Mouse (Mus musculus): ENCODE results near the gene Rps6kb2. TPM values are rescaled to one million over a fixed set of nuclear protein-coding genes. Genes with fewer than 3 reads are reported as not detected.

The Rps6kb2 gene
- polyA plus RNA-seq, 1 experiment: 93.6 TPM

DNA sequence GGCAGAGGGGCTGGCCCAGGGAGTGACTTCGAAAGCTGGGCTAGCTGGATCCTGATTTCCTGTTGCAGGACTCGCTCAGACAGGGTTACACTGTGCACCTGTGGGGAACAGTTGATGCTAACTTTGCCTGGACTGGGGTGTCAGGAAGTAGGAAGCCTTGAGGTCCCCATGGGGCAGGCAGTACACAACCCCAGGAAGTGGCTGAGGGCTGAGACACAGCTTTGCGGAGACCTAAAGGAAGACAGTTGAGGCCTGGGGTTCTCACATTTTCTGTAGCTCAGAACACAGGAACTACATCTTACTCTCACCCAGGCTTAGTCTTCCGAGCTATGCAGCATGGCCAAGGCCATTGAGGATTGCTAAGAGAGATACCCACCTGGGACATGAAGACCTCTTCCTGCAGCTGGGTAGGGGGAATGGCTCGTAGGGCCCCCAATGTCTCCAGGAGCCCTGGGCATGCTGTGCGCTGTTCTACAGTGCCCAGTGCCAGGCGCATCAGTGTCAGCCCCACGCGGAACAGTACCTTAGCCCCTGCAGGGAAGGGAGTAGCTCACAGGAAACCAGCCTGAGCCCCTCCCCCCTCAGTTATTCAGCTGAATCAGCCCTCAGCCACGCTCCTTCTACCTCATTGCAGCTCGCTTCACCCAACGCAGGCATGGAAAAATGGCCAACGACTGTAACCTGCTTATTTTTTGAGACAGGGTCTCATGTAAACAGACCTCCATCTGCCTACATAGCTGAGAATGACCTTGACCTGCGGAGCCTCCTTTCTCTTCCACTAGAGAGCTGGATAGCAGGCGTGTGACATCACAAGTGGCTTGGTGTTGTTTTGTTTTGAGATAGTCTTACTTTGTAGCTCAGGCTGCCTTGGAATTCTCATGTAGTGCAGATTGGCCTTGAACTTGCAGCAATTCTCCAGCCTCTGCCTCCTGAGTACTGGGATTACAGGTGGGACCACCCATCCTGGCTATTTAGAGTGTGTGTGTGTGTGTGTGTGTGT lies 22.1 kb upstream of the Rps6kb2 start:
- no peaks in the 10 kb centered on the region for H3K4me1 ChIP-seq (ENCODE audit: control insufficient read depth, insufficient read depth, low read length)
- no peaks in the 10 kb centered on the region for H3K27me3 ChIP-seq (ENCODE audit: control insufficient read depth, insufficient read depth, low read length)
- TF ChIP-seq POLR2A (IDR thresholded peaks at IDR 0.05; ENCODE audit: borderline replicate concordance, insufficient read depth, low read length): no peak
- TF ChIP-seq CTCF (IDR thresholded peaks at IDR 0.05; ENCODE audit: borderline replicate concordance, insufficient read depth, low read depth, low read length): no peak
- no peak for DNase-seq
- H3K4me3 ChIP-seq (replicated peaks; ENCODE audit: insufficient read depth, low read depth, low read length): no peak overlapping the region
- no peak overlapping the region for H3K27ac ChIP-seq (ENCODE audit: insufficient read depth, low read length)
- WGBS: 63% methylated on average over 15 of the region's 15 CpGs

DNA sequence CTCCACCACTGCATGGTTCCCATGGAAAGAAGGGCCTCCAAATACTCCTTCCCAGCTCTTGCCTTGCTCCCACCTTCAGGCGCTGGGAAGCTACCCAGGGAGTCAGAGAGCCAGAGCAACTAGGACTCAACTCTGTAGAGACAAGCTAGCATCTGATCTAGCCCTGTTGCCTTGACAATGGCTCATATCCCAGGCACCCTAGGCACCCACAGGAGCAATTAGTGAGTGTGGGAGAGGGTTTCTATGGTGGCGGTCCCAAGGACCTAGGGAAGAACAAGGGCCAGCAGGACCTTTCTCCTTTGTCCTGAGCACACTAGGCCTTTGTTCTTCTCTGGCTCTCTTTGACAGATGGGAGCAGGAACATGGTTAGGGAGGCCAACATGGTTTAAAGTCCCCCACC lies 20.5 kb upstream of the Rps6kb2 start:
- H3K4me1 ChIP-seq (ENCODE audit: control insufficient read depth, insufficient read depth, low read length): no peaks in the 10 kb centered on the region
- no peak for DNase-seq
- no peak overlapping the region for H3K4me3 ChIP-seq (replicated peaks; ENCODE audit: insufficient read depth, low read depth, low read length)
- H3K27ac ChIP-seq (ENCODE audit: insufficient read depth, low read length): peak overlapping the region; percentile 74; the same call in 1 of the 2 replicates
- H3K27me3 ChIP-seq (ENCODE audit: control insufficient read depth, insufficient read depth, low read length): no peaks in the 10 kb centered on the region
- 70% methylated on average over 2 of the region's 2 CpGs for WGBS
- TF ChIP-seq CTCF (IDR thresholded peaks at IDR 0.05; ENCODE audit: borderline replicate concordance, insufficient read depth, low read depth, low read length) (no peak), POLR2A (IDR thresholded peaks at IDR 0.05; ENCODE audit: borderline replicate concordance, insufficient read depth, low read length) (no peak)

DNA sequence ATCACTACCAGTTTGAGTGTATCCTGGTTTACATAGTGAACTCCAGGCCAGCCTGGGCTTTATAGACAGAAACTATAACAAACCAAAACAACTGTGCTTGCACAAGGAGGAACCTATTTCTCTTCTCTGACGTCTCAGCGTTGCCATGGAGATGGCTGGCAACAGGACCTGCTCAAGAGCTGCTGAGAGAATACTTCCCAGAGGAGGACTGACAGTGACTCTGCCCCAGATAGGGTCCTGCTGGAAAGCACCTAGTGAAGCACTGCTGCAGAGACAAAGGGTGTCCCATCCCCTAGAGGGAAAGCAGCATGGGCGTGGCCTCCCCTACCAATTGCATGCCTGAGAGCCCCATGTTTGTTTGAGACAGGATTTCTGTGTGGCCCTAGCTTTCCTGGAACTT lies 18.7 kb upstream of the Rps6kb2 start:
- TF ChIP-seq POLR2A (IDR thresholded peaks at IDR 0.05; ENCODE audit: borderline replicate concordance, insufficient read depth, low read length) (no peak), CTCF (IDR thresholded peaks at IDR 0.05; ENCODE audit: borderline replicate concordance, insufficient read depth, low read depth, low read length) (no peak)
- no peak overlapping the region for H3K4me3 ChIP-seq (replicated peaks; ENCODE audit: insufficient read depth, low read depth, low read length)
- no peak overlapping the region for H3K27ac ChIP-seq (ENCODE audit: insufficient read depth, low read length)
- no peak for DNase-seq
- WGBS: 46% methylated on average over 3 of the region's 3 CpGs
- no peaks in the 10 kb centered on the region for H3K27me3 ChIP-seq (ENCODE audit: control insufficient read depth, insufficient read depth, low read length)
- no peaks in the 10 kb centered on the region for H3K4me1 ChIP-seq (ENCODE audit: control insufficient read depth, insufficient read depth, low read length)

DNA sequence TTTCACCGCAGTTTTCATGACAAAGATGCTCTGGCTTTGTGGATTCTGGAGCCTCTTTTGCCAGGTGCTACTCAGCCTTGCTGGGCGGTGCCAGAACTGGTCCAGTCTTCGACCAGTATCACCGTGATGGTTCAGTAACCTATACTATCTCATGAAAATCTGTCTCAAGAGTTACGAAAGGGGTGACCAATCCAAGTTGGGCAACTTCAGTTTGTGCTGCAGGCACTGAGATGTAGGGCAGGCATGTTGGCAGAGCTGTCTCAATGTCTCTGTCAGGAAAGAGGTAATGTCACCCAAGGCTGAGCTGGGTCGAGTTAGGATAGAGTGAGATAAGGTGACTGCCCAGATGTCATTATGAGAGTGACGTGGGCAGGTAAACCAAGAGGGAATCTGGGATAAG lies 17.3 kb upstream of the Rps6kb2 start:
- 90% methylated on average over 7 of the region's 7 CpGs for WGBS
- Histone ChIP-seq H3K4me1 (ENCODE audit: control insufficient read depth, insufficient read depth, low read length) (no peaks in the 10 kb centered on the region; the same call in 1 of the 2 replicates), H3K4me3 (replicated peaks; ENCODE audit: insufficient read depth, low read depth, low read length) (no peak overlapping the region), H3K27ac (ENCODE audit: insufficient read depth, low read length) (no peak overlapping the region), H3K27me3 (ENCODE audit: control insufficient read depth, insufficient read depth, low read length) (no peaks in the 10 kb centered on the region)
- TF ChIP-seq POLR2A (IDR thresholded peaks at IDR 0.05; ENCODE audit: borderline replicate concordance, insufficient read depth, low read length) (no peak), CTCF (IDR thresholded peaks at IDR 0.05; ENCODE audit: borderline replicate concordance, insufficient read depth, low read depth, low read length) (no peak)
- DNase-seq: no peak

DNA sequence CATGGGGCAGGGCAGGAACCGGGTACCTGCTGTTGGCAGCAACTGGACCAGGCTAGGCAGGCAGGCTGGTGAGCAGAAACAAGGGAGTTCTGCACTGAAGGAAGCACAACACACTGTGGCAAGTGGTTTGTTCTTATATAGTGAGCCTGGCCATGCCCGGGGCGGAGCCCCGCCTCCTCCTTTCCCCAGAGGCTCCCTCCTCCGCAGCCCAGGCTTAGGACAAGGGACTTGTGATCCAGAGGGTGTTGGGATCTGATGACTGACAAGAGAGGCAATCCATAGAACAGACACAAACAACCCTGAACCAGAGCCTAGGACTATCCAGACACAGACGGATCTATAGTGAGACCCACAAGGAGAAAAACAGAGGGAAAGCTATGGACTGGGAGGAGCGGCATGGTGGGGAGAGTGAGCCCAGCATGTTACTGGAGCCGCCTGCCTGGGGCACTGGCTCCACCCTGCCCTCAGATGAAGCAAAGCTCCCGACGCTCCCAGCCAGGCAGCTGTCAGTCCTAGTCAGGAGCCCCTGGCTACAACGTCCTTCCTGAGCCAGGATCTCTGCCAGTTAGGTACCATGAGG lies 12.3 kb upstream of the Rps6kb2 start, which contains the start of gene Carns1:
Gene Carns1 (minus strand): TSS at position 112 of the 580 bp plus-strand sequence.
- no peak within 1 kb of the TSS for H3K4me3 ChIP-seq (replicated peaks; ENCODE audit: insufficient read depth, low read depth, low read length)
- H3K27ac ChIP-seq (ENCODE audit: insufficient read depth, low read length): no peak within 1 kb of the TSS
- TF ChIP-seq POLR2A (IDR thresholded peaks at IDR 0.05; ENCODE audit: borderline replicate concordance, insufficient read depth, low read length) (no peak), CTCF (IDR thresholded peaks at IDR 0.05; ENCODE audit: borderline replicate concordance, insufficient read depth, low read depth, low read length) (no peak)
- H3K27me3 ChIP-seq (ENCODE audit: control insufficient read depth, insufficient read depth, low read length): no peaks in the 10 kb centered on the region
- DNase-seq: peak; percentile 20 to 24
- 12% methylated on average over 11 of the region's 11 CpGs for WGBS
- H3K4me1 ChIP-seq (ENCODE audit: control insufficient read depth, insufficient read depth, low read length): no peaks in the 10 kb centered on the region; the same call in 1 of the 2 replicates

DNA sequence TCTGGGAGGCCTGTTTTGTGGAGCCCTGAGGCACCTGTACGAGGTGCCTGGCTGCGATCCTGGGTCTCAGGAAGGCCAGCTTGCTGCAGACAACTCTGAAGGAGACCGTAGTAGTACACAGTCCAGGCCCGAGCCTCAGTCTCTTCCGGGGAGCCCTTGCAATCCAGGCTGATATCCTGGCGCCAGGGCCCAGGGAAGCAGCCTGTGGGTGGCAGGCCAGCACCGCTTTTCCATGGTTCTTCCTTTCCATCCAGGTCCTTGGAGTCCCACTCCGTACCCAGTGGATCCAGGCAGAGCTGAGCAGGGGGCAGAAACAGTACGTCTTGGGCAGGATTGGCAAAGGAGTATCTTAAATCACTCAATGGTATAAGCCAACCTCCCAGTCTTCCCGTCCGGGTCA lies 9.8 kb upstream of the Rps6kb2 start:
- H3K27me3 ChIP-seq (ENCODE audit: control insufficient read depth, insufficient read depth, low read length): no peaks in the 10 kb centered on the region
- WGBS: 75% methylated on average over 11 of the region's 11 CpGs
- peaks cover 5% of the 10 kb centered on the region for H3K4me1 ChIP-seq (ENCODE audit: control insufficient read depth, insufficient read depth, low read length)
- H3K27ac ChIP-seq (ENCODE audit: insufficient read depth, low read length): no peak overlapping the region
- TF ChIP-seq CTCF (IDR thresholded peaks at IDR 0.05; ENCODE audit: borderline replicate concordance, insufficient read depth, low read depth, low read length) (no peak), POLR2A (IDR thresholded peaks at IDR 0.05; ENCODE audit: borderline replicate concordance, insufficient read depth, low read length) (no peak)
- no peak overlapping the region for H3K4me3 ChIP-seq (replicated peaks; ENCODE audit: insufficient read depth, low read depth, low read length)
- no peak for DNase-seq

DNA sequence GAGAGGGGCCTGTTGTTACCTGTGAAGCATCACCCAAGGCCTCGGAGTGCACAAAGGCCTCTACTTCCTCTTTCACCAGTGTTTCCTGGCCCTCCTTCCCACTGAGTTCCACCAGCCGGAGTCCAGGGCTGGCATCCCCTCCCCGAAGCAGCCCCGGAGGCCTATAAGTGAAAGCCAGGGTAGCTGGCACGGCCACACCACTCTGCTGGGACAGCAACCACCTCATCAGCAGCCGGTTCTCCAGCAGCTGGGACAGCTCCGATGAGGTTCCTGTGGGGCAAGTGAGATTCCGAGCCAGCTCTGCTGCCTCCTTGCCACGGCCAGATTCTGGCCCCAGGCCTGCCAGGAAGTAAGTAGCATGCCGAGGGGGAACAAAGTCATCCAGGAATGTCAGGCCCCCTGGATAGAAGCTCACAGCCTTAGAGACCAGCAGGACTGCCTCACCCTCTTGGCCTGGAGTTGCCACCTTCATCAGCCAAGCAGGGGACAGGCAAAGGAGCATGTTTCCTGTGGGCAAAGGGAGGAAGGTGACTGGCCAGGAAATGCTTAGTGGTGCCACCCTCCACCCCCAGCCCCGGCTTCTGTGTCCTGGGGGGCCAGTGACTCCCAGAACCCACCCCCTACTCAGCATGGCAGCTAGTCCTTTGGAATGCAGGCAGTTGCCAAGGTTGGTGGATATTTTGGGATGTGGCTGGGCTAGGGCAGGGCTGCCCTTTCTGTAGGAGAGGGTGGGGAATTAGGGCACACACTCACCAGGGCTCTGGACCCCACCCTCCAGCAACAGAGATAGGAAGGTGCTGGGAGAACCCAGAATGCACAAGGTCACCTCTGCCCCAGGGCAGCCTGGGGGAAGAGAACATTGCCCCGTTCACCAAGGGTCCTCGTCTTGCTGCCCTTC lies 8.5 kb upstream of the Rps6kb2 start:
- Histone ChIP-seq H3K27me3 (ENCODE audit: control insufficient read depth, insufficient read depth, low read length) (no peaks in the 10 kb centered on the region), H3K4me3 (replicated peaks; ENCODE audit: insufficient read depth, low read depth, low read length) (no peak overlapping the region), H3K4me1 (ENCODE audit: control insufficient read depth, insufficient read depth, low read length) (peaks cover 5% of the 10 kb centered on the region), H3K27ac (ENCODE audit: insufficient read depth, low read length) (no peak overlapping the region)
- no peak for TF ChIP-seq POLR2A (IDR thresholded peaks at IDR 0.05; ENCODE audit: borderline replicate concordance, insufficient read depth, low read length)
- no peak for TF ChIP-seq CTCF (IDR thresholded peaks at IDR 0.05; ENCODE audit: borderline replicate concordance, insufficient read depth, low read depth, low read length)
- whole genome bisulfite sequencing: 47% methylated on average over 13 of the region's 13 CpGs
- peak; percentile 16 to 17 for DNase-seq

Measured in cerebellum, adult 2 months (tissue).